Mouse (Mus musculus) cerebellum, postnatal 4 days (tissue): ENCODE data around the gene Slc7a7.

ENCODE experiments used
- DNase-seq, 2 experiments: peaks; one replicate each; pipeline ENCODE4 v3.0.0; 2022; ENCODE audit warnings: low spot score in 2 of 2, mixed read lengths in 1 of 2

Gene Slc7a7

GRCm38 (mm10) chr14:54432837-54433830, 15.6 kb upstream of the Slc7a7 start:
- DNase-seq = peak in 1 of 2 experiments; percentile 42

- peak in 1 of 2 experiments; percentile 43 for DNase-seq
Observed at GRCm38 (mm10) chr14:54432078-54432836, 14.7 kb upstream of the Slc7a7 start.

- DNase-seq = peak in 1 of 2 experiments; percentile 57
Observed at GRCm38 (mm10) chr14:54431334-54432077, 13.9 kb upstream of the Slc7a7 start, which contains the start of gene Mmp14. Mmp14 (plus strand) TSS chr14:54431612.

GRCm38 (mm10) chr14:54430406-54431145, 13.0 kb upstream of the Slc7a7 start:
- DNase-seq = peak in 1 of 2 experiments; percentile 23

GRCm38 (mm10) chr14:54429332-54430093, 11.9 kb upstream of the Slc7a7 start:
- no peak for DNase-seq

- DNase-seq = no peak
Observed at GRCm38 (mm10) chr14:54428421-54428820, 10.8 kb upstream of the Slc7a7 start.

- no peak for DNase-seq
Observed at GRCm38 (mm10) chr14:54427696-54428095, 10.1 kb upstream of the Slc7a7 start.

- DNase-seq = peak; percentile 77 to 92
Observed at GRCm38 (mm10) chr14:54426689-54427398, 9.3 kb upstream of the Slc7a7 start, which contains the start of gene Mrpl52. Mrpl52 (plus strand) TSS chr14:54426909.

GRCm38 (mm10) chr14:54426003-54426688, 8.6 kb upstream of the Slc7a7 start:
- no peak for DNase-seq

- DNase-seq = no peak
Observed at GRCm38 (mm10) chr14:54425540-54425939, 8.0 kb upstream of the Slc7a7 start.

- no peak for DNase-seq
Observed at GRCm38 (mm10) chr14:54424634-54425033, 7.1 kb upstream of the Slc7a7 start.

- DNase-seq = no peak
Observed at GRCm38 (mm10) chr14:54423406-54423805, 5.8 kb upstream of the Slc7a7 start.

GRCm38 (mm10) chr14:54421014-54421413, 3.4 kb upstream of the Slc7a7 start:
- DNase-seq = no peak

- no peak for DNase-seq
Observed at GRCm38 (mm10) chr14:54416830-54417229, 750 bp downstream of the Slc7a7 start.

GRCm38 (mm10) chr14:54416229-54416775, 1.3 kb downstream of the Slc7a7 start:
- DNase-seq = no peak

GRCm38 (mm10) chr14:54415241-54416020, 2.1 kb downstream of the Slc7a7 start:
- no peak for DNase-seq

- DNase-seq = no peak
Observed at GRCm38 (mm10) chr14:54413877-54414700, 3.5 kb downstream of the Slc7a7 start.
